Mouse (Mus musculus) central nervous system, embryonic 11.5 days (tissue): ENCODE results near the gene Gm5678. TPM values are rescaled to one million over a fixed set of nuclear protein-coding genes. Genes with fewer than 3 reads are reported as not detected.

Source experiments
- polyA plus RNA-seq: library from polyadenylated mRNA; depleted of rRNA; stranded (reverse); fragments of >200 nt; gene quantifications from 2 replicates; pipeline ENCODE4 v1.2.3, GENCODE M21; 2012; rRNA removed

The Gm5678 gene
- 0.07 TPM in 1 of 2 replicates, not detected in the other for polyA plus RNA-seq

DNA sequence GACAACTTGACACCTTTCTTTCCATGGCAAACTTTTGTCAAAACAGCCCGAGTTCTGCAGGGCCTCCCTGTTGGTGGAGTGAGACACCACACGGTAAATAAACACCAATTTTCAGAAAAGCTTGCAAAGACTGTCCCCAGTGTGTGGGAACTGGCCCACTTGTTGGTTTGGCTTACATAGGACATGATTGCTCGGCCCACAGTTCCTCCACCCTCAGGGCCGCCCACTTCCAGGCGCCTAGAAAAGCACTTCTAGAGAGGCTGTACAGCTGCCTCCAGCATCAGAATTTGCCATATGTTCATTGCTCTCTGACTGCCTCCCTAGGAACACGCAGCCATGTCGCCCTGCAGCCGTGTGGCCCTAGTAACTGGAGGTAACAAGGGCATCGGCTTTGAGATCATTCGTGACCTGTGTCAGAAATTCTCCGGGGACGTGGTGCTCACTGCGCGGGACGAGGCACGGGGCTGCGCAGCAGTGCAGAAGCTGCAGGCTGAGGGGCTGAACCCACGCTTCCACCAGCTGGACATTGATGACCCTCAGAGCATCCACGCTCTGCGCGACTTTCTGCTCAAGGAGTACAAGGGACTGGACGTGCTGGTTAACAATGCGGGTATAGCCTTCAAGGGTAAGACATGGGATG lies at the start of gene Gm5678:
Gm5678 (plus strand) TSS at position 337 of the 640 bp plus-strand sequence.

DNA sequence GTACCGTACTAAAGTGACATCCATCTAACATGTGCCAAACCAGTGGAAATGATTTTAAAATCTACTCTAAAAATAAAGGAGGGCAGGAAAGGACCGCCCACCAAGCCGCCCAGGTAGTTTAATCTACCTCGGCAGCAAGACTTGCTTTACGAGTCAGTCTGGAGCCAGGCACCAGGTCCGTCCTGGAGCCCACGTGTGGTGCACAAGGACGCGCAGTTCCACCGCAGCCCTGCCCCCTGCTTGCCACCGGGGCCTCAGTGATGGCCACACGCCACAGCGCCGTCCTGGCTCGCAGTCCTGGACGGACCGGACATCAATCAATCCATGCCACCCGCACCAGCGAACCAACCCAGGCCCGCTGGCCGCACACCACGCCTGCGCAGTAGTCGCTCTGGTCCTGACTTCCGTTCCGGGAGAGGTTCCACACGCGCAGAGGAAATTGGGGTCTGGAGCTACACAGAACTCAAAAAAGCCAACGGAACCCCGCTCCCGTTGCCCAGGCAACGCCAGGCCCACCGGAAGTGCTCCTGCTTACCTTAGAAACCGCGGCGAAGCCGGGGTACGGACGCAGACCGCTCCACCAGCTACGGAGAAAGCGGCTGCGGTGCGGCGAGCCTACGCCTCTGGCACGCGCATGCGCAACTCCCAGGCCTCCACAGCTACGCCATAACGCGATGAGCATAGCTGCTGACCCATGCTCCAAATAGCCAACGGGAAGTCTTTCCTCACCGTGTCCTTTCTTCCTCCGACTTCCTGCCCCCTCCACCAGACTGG lies 24.3 kb upstream of the Gm5678 start, which contains the start of gene Setd4:
Setd4 (minus strand) TSS at position 625 of the 774 bp plus-strand sequence.

DNA sequence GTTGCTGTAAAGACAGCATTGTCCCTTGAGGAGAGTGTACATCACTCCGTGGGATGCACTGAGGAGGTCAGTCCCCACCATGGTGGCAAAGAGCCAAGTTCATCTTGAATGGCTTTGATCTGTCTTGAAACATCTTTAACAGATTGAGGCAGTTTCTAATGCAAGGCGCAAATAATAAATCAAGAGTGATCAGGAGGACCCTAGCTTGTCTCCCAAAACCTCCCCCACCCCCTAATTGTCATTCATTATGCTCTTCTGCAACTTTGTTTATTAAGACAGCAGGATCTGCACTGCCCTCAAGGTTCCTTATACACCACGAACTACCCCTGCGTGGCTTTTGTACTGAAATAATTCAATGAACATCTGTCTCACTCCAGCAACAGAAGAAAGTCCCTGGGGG lies 22.3 kb upstream of the Gm5678 start, which contains the start of gene Cbr1:
Cbr1 (plus strand) TSS at position 301 of the 400 bp plus-strand sequence.

Other genes with a start within 250 kb of the Gm5678 start
- 17.5 and 21.7 TPM in 2 replicates for gene Setd4, start 24.0 kb upstream of the Gm5678 start, polyA plus RNA-seq
- 104 and 158 TPM in 2 replicates for gene Cbr1, start 22.2 kb upstream of the Gm5678 start, polyA plus RNA-seq
- 0.70 and 0.78 TPM in 2 replicates for gene Cbr3, start 55.1 kb downstream of the Gm5678 start, polyA plus RNA-seq
- gene Dop1b, start 83.8 kb downstream of the Gm5678 start, polyA plus RNA-seq: 16.8 and 17.6 TPM in 2 replicates
- gene Morc3, start 204.0 kb downstream of the Gm5678 start, polyA plus RNA-seq: 29.1 and 35.9 TPM in 2 replicates